Mouse (Mus musculus) gastrocnemius, postnatal 10 days (tissue): ENCODE measurements around the gene Rcsd1. TPM values are rescaled to one million over a fixed set of nuclear protein-coding genes. Genes with fewer than 3 reads are reported as not detected.
A peak's percentile ranks its signal among the peaks of the same experiment; 100 is the strongest.

ENCODE experiments used
- DNase-seq: peaks from one replicate; pipeline ENCODE4 v3.0.0; 2021; ENCODE audit warnings: mixed read lengths
- total RNA-seq, 2 experiments: library from RNA; stranded (reverse); gene quantifications; 2 replicates each; pipeline ENCODE4 v1.2.3; 2021

The Rcsd1 gene
- total RNA-seq, 2 experiments from 2014 or later: 128 to 138 TPM

DNA sequence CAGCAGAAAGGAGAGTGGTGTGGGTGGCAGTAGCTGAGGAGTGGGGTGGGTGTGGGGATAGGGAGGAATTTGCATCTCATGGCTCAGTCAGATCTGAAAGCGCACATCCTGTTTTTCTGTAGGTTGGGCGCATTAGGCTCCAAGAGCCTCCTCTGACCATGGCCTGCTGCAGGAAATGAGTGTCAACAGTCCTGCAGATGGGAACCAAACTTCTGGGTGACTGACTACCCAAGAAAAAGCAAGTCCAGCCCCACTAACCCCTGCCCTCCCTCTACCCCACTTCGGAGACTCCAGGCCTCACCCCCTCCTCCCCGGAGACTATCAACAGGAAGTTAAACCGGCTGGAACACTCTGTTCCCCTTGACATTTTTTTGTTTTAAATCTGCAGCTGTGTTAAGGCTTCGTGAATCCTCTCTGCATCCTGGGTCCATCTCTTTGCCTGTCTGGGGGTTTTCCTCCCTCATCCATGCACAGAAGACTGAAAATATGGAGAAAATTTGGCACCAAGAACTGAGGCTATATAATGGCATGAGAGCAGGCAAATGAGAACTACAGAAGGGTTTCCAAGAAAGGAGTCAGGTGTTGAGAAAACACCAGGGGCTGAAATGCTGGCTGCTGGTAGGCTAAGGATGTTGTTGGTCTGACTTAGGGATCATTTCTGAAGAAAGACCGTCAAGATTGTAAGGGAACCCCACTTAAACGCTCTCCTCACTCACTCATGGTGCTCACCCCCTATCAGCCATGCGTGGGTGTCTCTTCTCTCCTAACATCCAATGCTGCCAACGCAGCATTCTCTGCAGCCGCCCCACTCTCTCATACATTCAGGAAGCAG, 8.4 kb upstream of the Rcsd1 start:
- no peak for DNase-seq

DNA sequence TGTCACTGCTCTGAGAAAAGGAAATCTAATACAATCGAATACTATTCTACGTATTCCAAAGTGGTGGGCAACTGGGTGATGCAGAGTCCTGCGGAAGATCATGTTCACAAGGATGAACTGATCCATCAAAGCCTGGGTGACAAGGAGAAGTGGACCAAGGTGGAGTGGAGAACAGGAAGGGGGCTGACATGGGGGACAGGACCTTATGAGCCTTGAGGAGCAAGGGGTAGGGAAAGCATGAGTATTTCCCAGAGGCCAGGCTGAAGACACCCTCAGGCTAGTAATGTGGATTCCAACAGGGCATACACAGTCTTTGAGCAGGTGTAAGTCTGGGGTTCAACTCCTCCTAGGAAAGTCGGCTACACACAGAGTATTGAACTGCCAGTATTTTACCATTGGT, 6.9 kb upstream of the Rcsd1 start:
- no peak for DNase-seq

DNA sequence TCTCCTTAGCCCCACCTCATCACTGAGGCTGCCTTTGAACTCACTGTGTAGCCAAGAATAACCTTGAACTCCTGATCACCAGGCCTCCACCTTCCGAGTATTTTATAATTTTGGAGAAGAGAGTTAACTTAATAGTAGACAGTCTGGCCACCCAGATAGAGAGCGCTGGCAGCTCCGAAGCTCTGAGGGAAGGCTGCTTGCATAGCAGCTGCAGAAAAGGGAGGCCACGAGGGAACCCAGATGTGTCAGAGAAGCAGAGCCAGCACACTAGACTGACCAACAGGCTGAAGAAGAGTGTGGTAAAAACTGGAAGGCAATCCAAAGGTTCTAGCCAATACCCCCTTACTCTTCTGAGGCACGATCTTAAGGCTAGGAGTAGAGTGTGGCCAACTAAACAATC, 4.2 kb upstream of the Rcsd1 start:
- no peak for DNase-seq

DNA sequence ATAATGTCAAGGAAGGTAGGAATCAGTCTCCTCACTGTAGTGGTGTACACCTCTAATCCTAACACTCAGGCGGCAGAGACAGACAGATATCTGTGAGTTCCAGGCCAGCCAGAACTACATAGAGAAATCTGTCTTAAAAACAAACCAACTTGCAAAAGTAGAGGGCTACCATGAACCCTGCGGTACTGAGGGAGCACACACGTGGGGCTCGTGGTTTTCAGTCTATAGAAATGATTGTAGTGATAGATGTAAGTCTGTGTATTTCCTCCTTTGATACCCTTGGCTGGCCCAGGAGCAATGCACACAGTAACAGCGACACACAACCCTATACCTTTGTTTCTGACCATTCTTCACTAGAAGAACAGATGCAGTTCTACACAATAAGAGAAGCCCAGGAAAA, 2.4 kb upstream of the Rcsd1 start:
- DNase-seq: no peak

DNA sequence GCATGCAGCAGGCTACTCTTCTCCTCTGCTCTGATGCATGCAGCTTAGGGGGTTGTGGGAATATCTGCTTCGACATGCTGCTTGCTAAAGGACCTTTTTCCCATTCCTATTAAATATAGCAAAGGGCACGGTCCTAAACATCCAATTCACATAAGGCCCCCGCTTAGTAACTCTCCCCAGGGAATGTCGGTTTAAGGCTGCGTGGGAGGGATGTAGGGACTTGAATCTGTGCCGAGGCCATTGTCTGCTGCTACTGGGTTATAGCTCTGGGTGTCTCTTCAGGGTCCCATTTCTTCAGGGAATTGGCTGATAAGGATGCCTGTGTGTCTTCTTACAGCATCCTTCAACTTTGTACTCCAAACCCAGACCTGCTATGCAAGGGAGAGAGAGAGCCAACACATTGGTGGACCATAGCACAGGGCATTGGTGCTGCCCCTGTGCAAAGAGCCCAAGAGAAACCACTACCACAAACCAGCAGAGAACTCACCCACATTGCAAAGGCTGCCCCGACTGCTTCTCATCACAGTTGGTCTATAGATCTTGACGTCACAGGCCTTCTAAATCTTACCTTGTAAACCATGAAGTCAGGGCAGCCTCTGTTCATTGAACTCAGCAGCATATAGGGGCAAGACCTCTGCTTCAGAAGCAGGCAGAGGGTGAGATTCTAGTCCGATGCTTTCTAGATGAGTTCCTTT, 724 bp downstream of the Rcsd1 start:
- DNase-seq: no peak

DNA sequence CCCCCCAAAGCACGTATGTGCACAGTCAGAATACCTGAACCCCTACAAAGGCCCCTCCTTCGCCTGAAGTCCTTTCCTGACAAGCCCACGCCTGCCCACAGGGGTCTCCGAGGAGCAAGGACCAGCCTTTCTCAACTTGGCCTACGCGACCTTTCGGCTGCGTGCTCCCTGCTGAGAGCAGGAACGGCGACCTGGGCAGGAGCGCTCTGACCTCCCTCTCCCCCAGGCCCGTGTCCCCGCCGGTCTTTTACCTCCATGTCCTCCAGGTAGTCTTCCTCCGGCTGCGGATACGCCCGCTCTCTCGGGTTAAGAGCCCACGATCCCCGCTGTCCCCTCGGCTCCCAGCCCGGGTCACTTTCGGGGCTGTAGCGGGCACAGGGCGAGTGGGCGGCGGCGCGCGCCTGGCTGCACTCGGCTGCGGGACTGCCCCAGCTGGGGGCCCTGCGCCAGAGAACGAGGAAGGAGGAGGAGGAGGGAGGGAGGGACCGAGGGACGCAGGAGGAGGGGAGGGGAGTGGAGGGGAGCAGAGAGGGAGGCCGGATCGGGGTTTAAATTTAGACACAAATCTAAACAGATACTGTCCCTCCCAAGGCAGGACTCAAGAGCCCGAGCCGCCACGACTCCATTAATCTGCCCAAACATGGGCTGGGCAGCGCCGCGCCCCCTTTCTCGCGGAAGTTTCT, 1.8 kb downstream of the Rcsd1 start:
- DNase-seq: peak; percentile 76

DNA sequence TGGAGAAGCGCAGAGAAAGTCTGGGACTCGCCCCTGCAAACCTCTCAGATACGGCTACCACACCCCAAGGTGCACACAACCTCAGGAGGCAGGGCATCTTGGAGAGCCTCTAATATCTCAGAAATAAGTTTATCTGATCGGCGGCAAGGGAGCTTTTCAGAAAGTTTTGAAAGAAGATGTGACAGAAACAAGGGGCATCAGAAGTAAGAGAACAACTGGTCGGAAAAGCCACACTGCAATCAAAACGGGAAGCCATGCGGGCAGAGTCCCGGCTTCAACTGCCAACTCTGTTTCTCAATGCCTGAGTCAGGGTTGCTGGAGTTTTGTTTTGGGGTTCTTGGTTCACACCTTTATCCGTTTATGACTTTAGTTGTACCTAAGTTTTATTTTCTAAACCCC, 2.3 kb downstream of the Rcsd1 start:
- DNase-seq: no peak

DNA sequence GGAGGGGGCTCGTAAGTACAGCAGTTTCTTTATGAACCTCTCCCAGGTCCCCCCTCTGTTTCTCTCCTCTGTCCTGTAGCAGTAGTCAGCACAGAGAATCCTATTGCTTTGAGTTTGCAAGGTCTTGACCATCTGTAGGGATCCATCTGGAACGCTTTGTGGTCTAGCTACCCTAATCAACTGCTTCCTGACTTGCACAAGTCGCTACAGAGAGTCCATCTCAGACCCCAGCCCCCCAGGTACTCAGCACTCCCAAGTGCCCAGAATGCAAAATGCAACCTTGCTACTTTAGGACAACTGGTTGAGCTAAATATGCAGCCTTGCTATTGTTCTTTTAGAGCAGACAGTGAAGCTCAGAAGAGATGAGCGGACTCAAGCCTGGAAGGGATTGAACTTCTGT, 3.1 kb downstream of the Rcsd1 start:
- DNase-seq: no peak

DNA sequence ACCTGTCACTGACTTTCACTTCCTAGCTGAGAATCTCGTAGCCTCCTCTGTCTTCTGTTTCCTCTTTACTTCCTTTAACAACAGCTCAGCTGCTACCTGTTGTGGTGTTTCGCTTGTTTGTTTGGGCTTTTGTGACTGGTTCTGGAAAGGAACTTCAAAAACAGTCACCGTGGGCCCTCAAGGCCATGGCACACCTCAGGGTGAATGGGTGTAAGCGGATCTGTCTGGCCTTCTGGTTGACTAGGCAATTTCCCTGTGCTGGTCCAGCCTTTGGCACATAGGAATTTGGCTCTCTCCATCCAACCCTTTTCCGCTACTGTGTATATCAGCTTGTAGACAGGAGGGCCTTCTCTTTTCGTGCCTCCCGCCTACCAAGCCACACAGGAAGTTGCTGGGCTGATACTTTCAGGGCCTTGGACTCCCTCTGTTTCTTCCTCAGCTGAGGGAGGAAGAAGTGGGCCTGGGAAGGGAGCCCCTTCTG, 3.6 kb downstream of the Rcsd1 start:
- DNase-seq: no peak

DNA sequence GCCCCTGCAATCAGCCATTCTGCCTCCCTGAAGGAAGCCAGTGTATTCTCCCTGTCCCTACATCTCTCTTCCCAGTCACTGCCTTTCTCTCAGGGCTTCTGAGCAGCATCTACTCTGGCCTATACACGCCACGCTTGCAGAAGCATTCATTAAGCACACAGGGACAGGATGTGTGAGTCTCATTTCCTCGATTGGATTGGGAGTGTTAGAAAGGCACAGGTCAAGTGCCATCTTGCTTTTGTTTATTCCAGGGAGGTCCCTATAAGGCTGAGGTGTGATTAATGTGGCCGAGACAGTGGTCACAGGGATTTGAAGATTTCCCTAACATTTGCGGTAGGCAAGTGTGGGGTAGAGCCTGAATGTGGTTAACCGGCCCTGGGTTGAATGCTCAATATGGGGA, 4.2 kb downstream of the Rcsd1 start:
- DNase-seq: no peak

DNA sequence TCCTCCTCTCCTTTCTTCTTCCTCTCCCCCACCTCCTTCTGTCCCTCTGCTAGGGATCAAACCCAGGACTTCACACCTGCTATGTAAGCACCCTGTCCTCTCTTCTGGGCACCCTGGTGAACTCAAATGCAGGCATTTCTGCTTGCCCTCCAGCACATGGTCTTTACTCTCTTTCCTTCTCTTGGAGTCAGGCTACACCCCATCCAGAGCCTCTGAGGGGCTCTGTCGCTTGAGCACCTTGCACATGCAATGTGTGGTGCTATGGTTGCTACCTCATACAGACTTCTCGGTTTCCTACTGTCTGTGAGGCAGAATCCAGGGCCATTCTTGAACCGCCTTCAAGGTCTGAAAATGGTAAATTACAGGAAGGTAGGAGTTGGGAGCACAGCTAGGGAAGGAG, 4.7 kb downstream of the Rcsd1 start:
- DNase-seq: no peak

DNA sequence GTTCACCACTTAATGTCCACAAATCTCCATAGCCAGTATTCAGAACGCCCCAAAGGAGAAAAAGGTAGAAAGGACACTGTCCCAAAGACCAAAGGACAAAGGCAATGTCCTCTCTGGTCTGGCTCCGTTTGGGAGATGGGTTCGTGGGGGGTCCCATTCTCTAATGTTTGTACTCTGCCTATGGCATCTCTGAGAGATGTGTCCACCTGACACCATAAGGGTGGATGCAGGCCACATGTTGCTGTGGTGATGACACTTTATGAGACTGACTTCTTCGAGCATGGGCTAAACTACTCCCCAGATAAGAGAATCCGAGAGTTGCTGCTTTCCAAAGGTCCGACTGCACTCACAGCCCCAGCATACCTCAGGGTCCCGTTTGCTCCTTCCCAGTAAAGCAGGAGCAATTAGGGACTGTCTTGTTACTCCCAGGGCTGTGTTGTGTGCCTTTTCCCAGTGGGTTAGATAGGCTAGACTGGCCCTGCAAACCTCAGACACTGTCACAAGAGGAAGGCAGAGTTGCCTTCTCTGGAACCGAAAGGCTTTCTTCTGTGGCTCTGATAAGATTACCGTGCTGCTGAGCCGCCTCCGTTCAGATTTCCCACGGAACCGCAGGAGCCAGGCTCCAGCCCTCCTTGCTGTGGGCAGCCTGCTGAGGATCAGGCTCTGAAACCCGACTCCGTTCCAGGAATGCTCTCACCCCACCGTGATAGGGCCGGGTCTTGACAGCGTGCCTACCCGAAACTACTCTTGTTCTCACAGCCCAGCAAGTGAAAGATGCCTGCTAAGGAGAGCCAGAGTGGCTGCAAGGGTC, 7.1 kb downstream of the Rcsd1 start:
- peak; percentile 53 for DNase-seq

DNA sequence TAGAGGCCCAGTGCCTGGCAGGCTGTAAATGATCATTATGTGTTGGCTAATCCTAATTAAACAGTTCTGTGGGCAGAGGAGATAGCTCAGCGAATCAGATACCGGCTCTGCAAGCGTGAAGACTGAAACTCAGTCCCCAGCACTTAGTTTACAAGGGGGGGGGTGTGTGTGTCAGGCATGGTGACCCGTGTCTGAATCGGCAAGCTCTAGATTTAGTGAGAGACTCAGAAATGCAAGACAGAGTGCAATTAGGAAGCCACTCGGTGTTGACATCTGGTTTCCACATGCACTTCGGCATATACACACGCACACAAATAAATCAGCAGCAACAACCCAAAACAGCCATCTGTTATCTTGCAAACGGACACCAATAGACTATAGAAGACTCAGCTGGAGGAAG, 8.0 kb downstream of the Rcsd1 start:
- DNase-seq: no peak

DNA sequence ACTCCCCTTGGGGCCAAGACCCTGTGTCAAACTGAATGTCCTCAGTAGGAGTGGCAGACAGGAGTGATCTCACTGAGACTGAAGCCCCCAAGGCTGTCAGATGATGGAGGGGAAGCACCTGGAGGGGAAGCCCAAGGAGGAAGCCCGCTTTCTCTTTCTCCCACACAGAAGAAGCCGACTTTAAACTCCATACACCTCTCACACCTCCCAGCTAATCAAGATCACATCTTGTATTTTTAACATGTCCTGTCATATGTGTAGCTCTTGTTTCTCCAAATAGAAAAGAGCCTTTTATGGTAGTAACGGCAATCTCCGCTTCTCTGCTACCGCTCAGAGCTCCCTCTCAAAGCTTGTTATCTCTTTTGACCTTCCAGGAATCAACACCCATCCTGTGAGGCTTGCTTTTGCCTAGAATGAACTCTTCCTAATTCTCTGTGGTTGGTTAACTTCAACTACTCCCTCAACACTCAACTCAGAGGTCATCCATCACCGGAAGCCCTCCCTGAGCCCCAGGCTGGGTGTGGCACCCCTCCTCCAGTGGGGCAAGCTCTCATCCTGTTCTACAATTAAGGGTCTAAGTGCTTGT, 8.5 kb downstream of the Rcsd1 start:
- DNase-seq: no peak

DNA sequence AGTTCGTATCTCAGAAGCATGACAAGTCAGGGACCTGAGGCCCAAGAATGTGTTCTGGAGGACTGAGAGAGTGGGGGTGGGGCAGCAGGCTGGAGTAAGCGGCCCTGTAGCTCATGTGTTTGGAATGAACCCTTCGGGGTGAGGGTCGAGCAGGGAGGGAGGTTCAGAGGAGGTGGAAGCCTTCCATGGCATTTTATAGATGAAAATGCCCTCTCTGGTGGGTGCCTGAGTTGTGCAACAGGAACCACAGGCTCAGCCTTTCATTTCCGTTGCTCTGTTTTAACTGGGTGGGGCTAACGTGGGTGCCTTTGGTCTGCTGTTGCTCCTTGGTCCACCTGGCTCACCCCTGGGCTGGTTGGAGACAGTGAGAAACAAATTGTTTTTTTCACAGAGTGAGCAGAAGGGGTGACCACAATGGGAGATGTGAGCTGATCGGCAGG, 9.2 kb downstream of the Rcsd1 start:
- no peak for DNase-seq

DNA sequence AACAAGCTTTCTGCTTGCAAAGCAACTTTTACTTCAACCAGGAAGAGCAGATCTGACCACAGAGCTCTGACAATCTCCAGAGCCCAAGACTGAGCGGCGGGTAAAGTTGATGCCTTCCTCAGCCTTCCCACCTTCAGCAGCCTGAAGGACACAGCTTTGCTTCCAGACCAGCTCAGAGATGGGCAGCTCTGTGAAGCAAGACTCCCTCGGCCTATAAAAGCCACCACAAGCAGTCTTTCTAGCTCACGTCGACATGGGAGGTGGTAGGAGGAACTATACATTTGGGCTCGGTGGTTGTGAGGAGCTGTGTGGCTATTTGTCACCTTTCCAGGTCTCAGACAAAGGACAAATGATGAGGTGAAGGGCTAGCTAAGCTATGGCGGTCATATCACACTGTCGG, 11.9 kb downstream of the Rcsd1 start:
- DNase-seq: no peak

DNA sequence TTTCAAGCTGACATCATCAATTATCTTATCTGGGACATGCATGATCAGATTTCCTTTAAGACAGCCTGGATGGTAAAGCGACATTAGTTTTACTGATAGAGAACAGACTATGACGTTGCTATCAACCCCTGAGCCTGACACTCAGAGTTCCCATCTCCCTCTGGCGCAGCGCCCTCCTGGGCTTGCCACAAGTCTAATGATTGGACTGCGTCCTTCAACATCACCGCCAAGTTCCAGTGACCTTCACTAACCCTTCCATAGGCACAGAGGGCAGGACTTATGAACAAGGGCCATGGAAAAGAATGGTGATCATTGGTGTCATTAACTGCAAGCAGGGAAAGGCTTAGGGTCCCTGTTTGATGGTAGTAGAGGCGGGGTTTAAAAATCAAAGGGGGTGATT, 12.7 kb downstream of the Rcsd1 start:
- DNase-seq: no peak

DNA sequence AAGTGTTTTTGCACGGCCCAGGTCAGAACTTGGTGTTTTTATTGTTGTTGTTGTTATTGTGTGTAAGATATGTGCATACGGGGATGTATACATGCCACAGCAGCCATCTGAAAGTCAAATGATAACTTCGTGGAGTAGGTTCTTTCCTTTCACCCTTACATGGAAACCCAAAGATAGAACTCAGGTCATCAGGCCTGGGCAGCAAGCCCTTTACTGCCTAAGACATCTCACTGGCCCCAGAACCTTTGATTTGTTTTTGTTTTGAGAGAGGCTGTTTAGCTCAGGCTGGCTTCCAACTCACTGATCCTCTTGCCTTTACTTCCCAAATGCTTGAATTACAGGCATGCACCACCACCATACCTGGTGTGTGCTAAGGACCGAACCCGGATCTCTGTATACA, 13.5 kb downstream of the Rcsd1 start:
- DNase-seq: no peak

DNA sequence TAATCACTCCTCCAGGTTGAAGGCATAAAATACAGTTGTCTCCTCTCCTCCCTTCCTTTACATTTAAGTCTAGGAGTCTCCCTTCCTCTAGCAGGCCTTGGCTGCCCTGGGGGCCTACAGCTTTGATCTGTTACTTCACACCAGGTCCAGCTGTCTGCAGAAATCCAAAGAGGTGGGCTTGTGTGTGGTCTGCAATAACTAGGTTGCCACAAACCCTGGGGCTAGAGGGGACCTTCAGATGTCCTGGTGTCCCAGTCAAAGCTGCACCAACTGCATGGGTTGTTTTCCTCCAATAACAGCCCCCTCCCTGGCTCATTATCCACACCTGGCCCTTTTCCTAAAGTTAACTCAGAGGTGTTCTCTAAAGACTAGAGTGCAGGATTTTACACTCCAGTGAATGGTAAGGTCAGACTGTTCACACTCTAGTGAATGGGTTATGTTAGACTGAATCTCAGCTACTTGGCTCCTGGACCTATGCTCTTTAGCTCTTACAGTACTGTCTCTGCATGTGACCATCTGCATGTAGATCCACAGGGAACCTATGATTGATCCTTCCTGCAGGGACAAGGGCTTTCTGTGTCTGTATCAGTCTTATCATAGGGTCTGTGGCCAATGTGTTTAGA, 14.1 kb downstream of the Rcsd1 start:
- no peak for DNase-seq

DNA sequence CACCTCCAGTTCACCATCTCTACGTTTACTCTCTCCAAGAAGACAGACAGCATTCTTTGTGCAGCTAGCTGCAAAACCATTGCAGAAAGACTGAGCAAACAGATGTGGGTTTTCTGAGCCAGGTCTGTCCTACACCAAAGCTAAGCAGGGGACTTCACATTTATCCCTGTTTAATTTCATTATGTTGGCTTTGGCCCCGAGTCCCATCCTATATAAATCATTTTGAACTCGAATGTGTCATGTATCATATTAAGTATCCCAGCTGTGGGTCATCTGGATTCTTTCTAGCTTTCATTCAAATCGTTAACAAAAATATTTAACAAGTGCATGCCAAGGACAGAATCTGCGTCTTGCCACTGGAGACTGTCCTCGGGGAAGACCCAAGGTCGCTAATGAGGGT, 15.7 kb downstream of the Rcsd1 start:
- no peak for DNase-seq

DNA sequence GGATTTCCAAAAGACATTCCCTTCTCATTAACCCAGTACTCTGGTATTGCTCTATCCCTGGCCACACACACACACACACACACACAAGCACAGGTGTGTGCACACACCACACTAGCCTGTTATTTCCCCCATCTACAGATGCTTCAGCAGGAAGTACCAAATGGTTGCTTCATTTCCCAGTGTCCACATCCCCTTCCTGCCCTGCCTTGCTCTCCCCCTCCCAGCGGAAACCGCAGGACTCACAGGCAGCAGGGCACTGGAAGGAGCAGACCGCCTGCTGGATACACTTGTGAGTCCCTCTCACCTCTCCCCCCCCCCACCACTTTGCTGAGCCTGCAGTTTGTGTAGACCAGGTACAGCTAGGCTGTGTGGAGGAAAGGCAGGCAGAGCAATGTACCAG, 18.0 kb downstream of the Rcsd1 start:
- no peak for DNase-seq

DNA sequence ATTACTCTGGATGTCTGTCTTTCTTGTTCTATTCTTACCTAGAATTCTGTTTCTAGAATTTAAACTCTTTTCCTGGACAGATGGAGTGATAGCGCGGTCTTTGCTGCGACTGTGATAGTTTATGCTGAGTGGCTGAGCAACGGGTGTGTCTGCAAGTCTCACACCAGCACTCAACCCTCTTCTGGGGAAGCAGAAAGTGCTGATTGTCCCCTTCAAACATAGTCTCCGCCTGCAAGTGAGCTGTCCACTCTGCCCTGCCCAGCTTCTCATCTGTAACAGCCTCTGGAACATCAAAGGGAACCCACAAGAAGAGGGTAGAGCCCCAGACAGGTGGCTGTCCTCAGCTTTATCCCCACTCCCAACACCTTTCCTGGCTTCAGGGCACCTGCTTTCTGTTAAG, 19.7 kb downstream of the Rcsd1 start:
- no peak for DNase-seq
